Mouse (Mus musculus): ENCODE results near the gene Canx. TPM values are rescaled to one million over a fixed set of nuclear protein-coding genes. Genes with fewer than 3 reads are reported as not detected.

Canx gene
- polyA plus RNA-seq, 1 experiment: 193 TPM

- WGBS: 11% methylated on average over 12 of the region's 12 CpGs
- Histone ChIP-seq H3K27ac (ENCODE audit: insufficient read depth, low read depth, low read length) (no peak overlapping the region), H3K4me1 (ENCODE audit: control insufficient read depth, insufficient read depth, low read length) (peaks cover 27% of the 10 kb centered on the region), H3K4me3 (ENCODE audit: insufficient read depth, low read depth, low read length) (no peak overlapping the region)
- TF ChIP-seq CTCF (IDR thresholded peaks at IDR 0.05; ENCODE audit: insufficient read depth, low read depth, low read length) (no peak), POLR2A (IDR thresholded peaks at IDR 0.05; ENCODE audit: insufficient read depth, low read depth, low read length) (no peak)
Observed at GRCm38 (mm10) chr11:50254010-50254580, 71.4 kb downstream of the Canx start.

- H3K27ac ChIP-seq (ENCODE audit: insufficient read depth, low read depth, low read length): no peak overlapping the region
- 50% methylated on average over 1 of the region's 1 CpGs for WGBS
- H3K4me1 ChIP-seq (ENCODE audit: control insufficient read depth, insufficient read depth, low read length): peaks cover 27% of the 10 kb centered on the region
- no peak overlapping the region for H3K4me3 ChIP-seq (ENCODE audit: insufficient read depth, low read depth, low read length)
- no peak for TF ChIP-seq POLR2A (IDR thresholded peaks at IDR 0.05; ENCODE audit: insufficient read depth, low read depth, low read length)
- TF ChIP-seq CTCF (IDR thresholded peaks at IDR 0.05; ENCODE audit: insufficient read depth, low read depth, low read length): no peak
Observed at GRCm38 (mm10) chr11:50253393-50253792, 72.1 kb downstream of the Canx start.

- no peak overlapping the region for H3K4me3 ChIP-seq (ENCODE audit: insufficient read depth, low read depth, low read length)
- no peak overlapping the region for H3K27ac ChIP-seq (ENCODE audit: insufficient read depth, low read depth, low read length)
- peaks cover 27% of the 10 kb centered on the region for H3K4me1 ChIP-seq (ENCODE audit: control insufficient read depth, insufficient read depth, low read length)
- 86% methylated on average over 11 of the region's 11 CpGs for WGBS
- TF ChIP-seq POLR2A (IDR thresholded peaks at IDR 0.05; ENCODE audit: insufficient read depth, low read depth, low read length) (no peak), CTCF (IDR thresholded peaks at IDR 0.05; ENCODE audit: insufficient read depth, low read depth, low read length) (no peak)
Observed at GRCm38 (mm10) chr11:50252684-50253265, 72.7 kb downstream of the Canx start.

- TF ChIP-seq CTCF (IDR thresholded peaks at IDR 0.05; ENCODE audit: insufficient read depth, low read depth, low read length) (no peak), POLR2A (IDR thresholded peaks at IDR 0.05; ENCODE audit: insufficient read depth, low read depth, low read length) (no peak)
- 85% methylated on average over 3 of the region's 3 CpGs for WGBS
Observed at GRCm38 (mm10) chr11:50252166-50252565, 73.3 kb downstream of the Canx start.

GRCm38 (mm10) chr11:50248473-50249171 is 76.9 kb downstream of the Canx start:
- Histone ChIP-seq H3K4me3 (ENCODE audit: insufficient read depth, low read depth, low read length) (no peak overlapping the region), H3K4me1 (ENCODE audit: control insufficient read depth, insufficient read depth, low read length) (peaks cover 3% of the 10 kb centered on the region), H3K27ac (ENCODE audit: insufficient read depth, low read depth, low read length) (no peak overlapping the region)
- 78% methylated on average over 7 of the region's 7 CpGs for WGBS
- TF ChIP-seq POLR2A (IDR thresholded peaks at IDR 0.05; ENCODE audit: insufficient read depth, low read depth, low read length) (no peak), CTCF (IDR thresholded peaks at IDR 0.05; ENCODE audit: insufficient read depth, low read depth, low read length) (no peak)

More at GRCm38 (mm10) chr11:50252166-50252565, 73.3 kb downstream of the Canx start:
- Histone ChIP-seq H3K4me1 (ENCODE audit: control insufficient read depth, insufficient read depth, low read length) (peaks cover 27% of the 10 kb centered on the region), H3K27ac (ENCODE audit: insufficient read depth, low read depth, low read length) (no peak overlapping the region), H3K4me3 (ENCODE audit: insufficient read depth, low read depth, low read length) (no peak overlapping the region)

- H3K27ac ChIP-seq (ENCODE audit: insufficient read depth, low read depth, low read length): no peak overlapping the region
- H3K4me1 ChIP-seq (ENCODE audit: control insufficient read depth, insufficient read depth, low read length): no peaks in the 10 kb centered on the region
- no peak for TF ChIP-seq POLR2A (IDR thresholded peaks at IDR 0.05; ENCODE audit: insufficient read depth, low read depth, low read length)
- no peak overlapping the region for H3K4me3 ChIP-seq (ENCODE audit: insufficient read depth, low read depth, low read length)
- WGBS: 87% methylated on average over 5 of the region's 5 CpGs
Observed at GRCm38 (mm10) chr11:50245269-50245668, 80.2 kb downstream of the Canx start.

Other genes starting within 250 kb of the Canx start
- gene Tbc1d9b, start 194.3 kb downstream of the Canx start, polyA plus RNA-seq (2012; ENCODE audit: insufficient read depth, insufficient read length, low replicate concordance, missing spikeins): 540 TPM in 1 of 2 replicates, not detected in the other
- gene Mrnip, start 151.2 kb downstream of the Canx start, polyA plus RNA-seq (2012; ENCODE audit: insufficient read depth, insufficient read length, low replicate concordance, missing spikeins): not detected in 2 replicates
- gene Sqstm1, start 114.8 kb downstream of the Canx start, polyA plus RNA-seq (2012; ENCODE audit: insufficient read depth, insufficient read length, low replicate concordance, missing spikeins): 578 TPM in 1 of 2 replicates, not detected in the other
- gene Mgat4b, start 114.8 kb downstream of the Canx start, polyA plus RNA-seq (2012; ENCODE audit: insufficient read depth, insufficient read length, low replicate concordance, missing spikeins): not detected in 2 replicates
- gene Ltc4s, start 87.1 kb downstream of the Canx start, polyA plus RNA-seq (2012; ENCODE audit: insufficient read depth, insufficient read length, low replicate concordance, missing spikeins): not detected in 2 replicates
- not detected in 2 replicates for gene Maml1, start 33.4 kb downstream of the Canx start, polyA plus RNA-seq (2012; ENCODE audit: insufficient read depth, insufficient read length, low replicate concordance, missing spikeins)
- gene Cby3, start 28.8 kb upstream of the Canx start, polyA plus RNA-seq (2012; ENCODE audit: insufficient read depth, insufficient read length, low replicate concordance, missing spikeins): not detected in 2 replicates
- 611 and 1,562 TPM in 2 replicates for gene Hnrnph1, start 51.3 kb upstream of the Canx start, polyA plus RNA-seq (2012; ENCODE audit: insufficient read depth, insufficient read length, low replicate concordance, missing spikeins)
- gene Rufy1, start 105.5 kb upstream of the Canx start, polyA plus RNA-seq (2012; ENCODE audit: insufficient read depth, insufficient read length, low replicate concordance, missing spikeins): not detected in 2 replicates